Mouse (Mus musculus) embryonic facial prominence, embryonic 12.5 days (tissue): ENCODE data around the gene Morf4l1. TPM values are rescaled to one million over a fixed set of nuclear protein-coding genes. Genes with fewer than 3 reads are reported as not detected.
A peak's percentile ranks its signal among the peaks of the same experiment; 100 is the strongest.

Experiments
- ATAC-seq: fragments of 200-750 bp; cut with Nextera tagmentation; 2 replicates; pipeline ENCODE4 v1.8.0; 2017; ENCODE audit not compliant: insufficient number of reproducible peaks, insufficient read depth, low FRiP score, low TSS enrichment
- H3K27ac ChIP-seq: fragments of 300-500 bp; sonication (generic); 2 replicates; pipeline ENCODE4 v1.5.1; 2016; ENCODE audit warnings: mild to moderate bottlenecking
- H3K27me3 ChIP-seq: fragments of 300-500 bp; sonication (generic); 2 replicates; pipeline ENCODE4 v1.6.1; 2016; ENCODE audit warnings: mild to moderate bottlenecking, moderate library complexity
- H3K36me3 ChIP-seq: fragments of 300-500 bp; sonication (generic); 2 replicates; pipeline ENCODE4 v1.6.1; 2016; ENCODE audit warnings: mild to moderate bottlenecking
- H3K4me1 ChIP-seq: fragments of 300-500 bp; sonication (generic); 2 replicates; pipeline ENCODE4 v1.6.1; 2016
- H3K4me2 ChIP-seq: fragments of 300-500 bp; sonication (generic); replicated peaks from 2 replicates; pipeline ENCODE4 v1.6.1; 2016; ENCODE audit warnings: mild to moderate bottlenecking, moderate library complexity
- H3K4me3 ChIP-seq: fragments of 300-500 bp; sonication (generic); 2 replicates; pipeline ENCODE4 v1.5.1; 2016; ENCODE audit warnings: mild to moderate bottlenecking
- H3K9ac ChIP-seq: fragments of 300-500 bp; sonication (generic); 2 replicates; pipeline ENCODE4 v1.6.1; 2016; ENCODE audit warnings: mild to moderate bottlenecking, moderate library complexity
- H3K9me3 ChIP-seq: fragments of 300-500 bp; sonication (generic); 2 replicates; pipeline ENCODE4 v1.6.1; 2016; ENCODE audit warnings: mild to moderate bottlenecking, moderate library complexity
- WGBS: fragments of 180-500 bp; shearing (Covaris S2); methylation state at CpG from one replicate; pipeline ENCODE4 v1.1.7; 2016; 5-methylcytosine and 5-hydroxymethylcytosine counted together
- polyA plus RNA-seq: library from polyadenylated mRNA; unstranded; fragments of >200 nt; fragmentation: Nextera tagmentation; extraction: Ambion mirVana; gene quantifications from 2 replicates; pipeline ENCODE4 v1.2.1, GENCODE M21; 2016

Gene Morf4l1
- polyA plus RNA-seq, 1 experiment from 2014 or later: 527 TPM

DNA sequence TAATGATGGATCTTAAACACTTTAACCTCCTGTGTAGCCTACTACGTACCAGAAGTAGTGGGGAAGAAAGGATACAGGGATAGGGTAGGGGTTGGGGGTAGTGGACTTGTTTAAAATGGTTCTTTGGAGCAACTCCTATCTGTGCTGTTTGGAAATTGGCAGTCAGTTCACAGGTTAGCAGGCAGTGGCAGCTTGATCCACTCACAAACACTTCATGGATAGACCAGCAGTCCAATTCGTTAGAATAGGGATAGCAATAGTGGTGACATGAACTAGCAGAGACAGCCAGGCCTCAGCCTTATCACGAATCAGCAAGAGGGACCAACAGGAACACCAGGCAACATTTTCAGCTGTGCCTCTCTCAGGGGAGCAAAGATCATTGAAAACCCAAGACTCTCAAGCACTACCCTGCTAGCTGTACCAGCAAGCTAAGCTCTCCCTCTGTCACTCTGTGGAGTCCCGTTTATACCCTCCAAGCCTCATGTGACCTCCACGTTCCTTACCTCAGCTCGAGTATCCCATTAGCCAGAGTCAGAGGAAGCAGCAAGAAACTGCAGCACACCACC is 14.1 kb upstream of the Morf4l1 start:
- Histone ChIP-seq H3K36me3 (no peaks in the 10 kb centered on the region), H3K4me2 (no peak overlapping the region), H3K27ac (no peak overlapping the region), H3K4me1 (no peaks in the 10 kb centered on the region), H3K9ac (no peak overlapping the region), H3K4me3 (no peak overlapping the region), H3K9me3 (no peaks in the 10 kb centered on the region), H3K27me3 (no peaks in the 10 kb centered on the region)
- no peak for ATAC-seq
- WGBS: 80% methylated on average over 6 of the region's 6 CpGs

GRCm38 (mm10) chr9:90127146-90127545 is 12.6 kb upstream of the Morf4l1 start:
- 71% methylated on average over 6 of the region's 6 CpGs for WGBS
- Histone ChIP-seq H3K27me3 (no peaks in the 10 kb centered on the region), H3K4me3 (no peak overlapping the region), H3K27ac (no peak overlapping the region), H3K9ac (0 out of 2 replicates have a peak overlapping the region, but pooled peaks have one; percentile 10), H3K4me1 (no peaks in the 10 kb centered on the region), H3K9me3 (no peaks in the 10 kb centered on the region), H3K4me2 (peak overlapping the region; percentile 38), H3K36me3 (no peaks in the 10 kb centered on the region)
- no peak for ATAC-seq

- H3K4me3 ChIP-seq: peak overlapping the region; percentile 18
- H3K9ac ChIP-seq: 0 out of 2 replicates have a peak overlapping the region, but pooled peaks have one; percentile 10
- H3K9me3 ChIP-seq: no peaks in the 10 kb centered on the region
- peak overlapping the region; percentile 38 for H3K4me2 ChIP-seq
- WGBS: 2% methylated on average over 30 of the region's 30 CpGs
- no peak for ATAC-seq
- no peaks in the 10 kb centered on the region for H3K36me3 ChIP-seq
- H3K27me3 ChIP-seq: no peaks in the 10 kb centered on the region
- no peaks in the 10 kb centered on the region for H3K4me1 ChIP-seq
- no peak overlapping the region for H3K27ac ChIP-seq
Measured at GRCm38 (mm10) chr9:90126260-90127010, 11.9 kb upstream of the Morf4l1 start.

GRCm38 (mm10) chr9:90125416-90126099 is 11.0 kb upstream of the Morf4l1 start:
- no peak for ATAC-seq
- Histone ChIP-seq H3K36me3 (no peaks in the 10 kb centered on the region), H3K27me3 (no peaks in the 10 kb centered on the region), H3K4me1 (no peaks in the 10 kb centered on the region), H3K4me3 (peak overlapping the region; percentile 18), H3K9ac (no peak overlapping the region), H3K9me3 (no peaks in the 10 kb centered on the region), H3K4me2 (peak overlapping the region; percentile 38), H3K27ac (no peak overlapping the region)
- 23% methylated on average over 7 of the region's 7 CpGs for WGBS

DNA sequence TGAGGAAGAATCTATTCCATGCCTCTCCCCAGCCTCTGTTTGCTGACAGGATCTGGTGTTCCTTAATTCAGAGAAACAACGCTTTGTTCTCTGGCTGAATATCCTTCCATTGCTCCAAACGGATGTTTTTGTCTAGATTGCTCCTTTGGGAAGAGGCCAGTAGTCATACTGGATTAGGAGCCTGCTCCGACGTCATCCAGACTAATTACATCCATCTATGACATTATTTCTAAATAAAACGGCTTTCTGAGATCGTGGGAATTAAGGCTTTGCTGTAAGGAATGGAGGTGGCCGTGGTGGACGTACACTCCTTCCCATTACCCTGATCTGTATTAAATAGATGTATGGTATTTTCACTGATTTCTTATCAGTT is 10.3 kb upstream of the Morf4l1 start:
- H3K4me1 ChIP-seq: no peaks in the 10 kb centered on the region
- no peak overlapping the region for H3K27ac ChIP-seq
- H3K9ac ChIP-seq: no peak overlapping the region
- H3K27me3 ChIP-seq: no peaks in the 10 kb centered on the region
- H3K36me3 ChIP-seq: no peaks in the 10 kb centered on the region
- WGBS: 31% methylated on average over 8 of the region's 8 CpGs
- no peak for ATAC-seq
- H3K9me3 ChIP-seq: no peaks in the 10 kb centered on the region
- H3K4me2 ChIP-seq: no peak overlapping the region
- no peak overlapping the region for H3K4me3 ChIP-seq

DNA sequence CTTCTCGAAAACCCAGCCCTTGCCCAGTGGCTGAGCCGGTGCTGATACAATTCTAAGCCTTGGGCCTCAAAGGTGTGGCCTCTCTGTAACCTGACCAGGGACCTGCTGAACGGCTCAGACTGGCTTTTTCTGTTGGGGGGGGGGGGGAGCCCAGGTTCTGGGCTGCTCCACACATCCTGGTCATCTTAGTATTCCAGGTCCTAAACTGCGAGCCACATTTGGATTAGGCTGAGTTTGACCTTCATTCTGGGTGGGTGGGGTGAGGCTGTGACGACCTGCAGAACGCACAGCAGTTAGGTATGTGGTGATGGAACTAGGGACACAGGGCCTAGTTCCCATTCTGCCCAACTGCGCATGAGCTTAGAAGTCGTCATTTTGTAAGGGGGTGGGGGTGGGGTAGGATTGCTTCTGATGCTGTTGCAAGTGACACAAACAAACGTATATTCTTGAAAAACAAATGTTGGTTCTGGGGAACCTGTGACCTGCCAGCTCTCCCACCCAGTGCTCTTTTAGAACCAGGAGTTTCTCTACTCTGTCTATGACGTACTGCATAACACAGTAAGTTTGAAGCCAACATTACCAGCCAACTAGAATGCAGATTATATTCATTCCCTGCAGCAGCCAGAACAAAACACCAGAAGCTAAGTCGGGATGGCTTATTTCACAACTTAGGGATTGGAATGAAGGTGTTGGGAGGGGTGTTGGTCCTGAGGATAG is 9.7 kb upstream of the Morf4l1 start:
- H3K27me3 ChIP-seq: no peaks in the 10 kb centered on the region
- H3K36me3 ChIP-seq: no peaks in the 10 kb centered on the region
- H3K27ac ChIP-seq: no peak overlapping the region
- H3K4me1 ChIP-seq: no peaks in the 10 kb centered on the region
- H3K9ac ChIP-seq: no peak overlapping the region
- ATAC-seq: no peak
- no peaks in the 10 kb centered on the region for H3K9me3 ChIP-seq
- WGBS: 36% methylated on average over 11 of the region's 11 CpGs
- H3K4me2 ChIP-seq: no peak overlapping the region
- no peak overlapping the region for H3K4me3 ChIP-seq

DNA sequence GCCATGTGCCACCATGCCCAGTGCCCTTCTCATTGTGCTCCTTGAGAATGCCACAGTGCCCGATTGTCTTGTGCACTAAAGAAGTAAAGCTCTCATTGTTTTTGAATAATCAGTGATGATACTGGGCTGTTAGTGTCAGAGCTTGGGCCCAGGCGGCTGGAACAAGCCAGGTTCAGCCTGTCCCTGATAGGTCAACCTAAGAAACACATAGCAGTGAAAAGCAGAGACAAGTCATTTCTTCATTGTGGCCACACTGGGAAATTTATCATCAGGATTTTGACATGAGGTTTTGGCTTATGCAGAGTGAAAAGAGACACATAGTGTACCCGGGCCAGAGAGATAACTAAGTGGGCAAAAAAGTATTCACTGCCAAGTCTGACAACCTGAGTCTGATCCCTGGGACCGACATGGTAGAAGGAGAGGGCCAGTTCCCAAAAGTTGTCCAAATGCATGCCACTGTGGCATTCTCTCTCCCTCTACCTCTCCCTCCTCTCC is 7.7 kb upstream of the Morf4l1 start:
- Histone ChIP-seq H3K9ac (no peak overlapping the region), H3K27me3 (no peaks in the 10 kb centered on the region), H3K27ac (no peak overlapping the region), H3K9me3 (no peaks in the 10 kb centered on the region), H3K4me2 (no peak overlapping the region), H3K36me3 (no peaks in the 10 kb centered on the region), H3K4me1 (no peaks in the 10 kb centered on the region), H3K4me3 (no peak overlapping the region)
- ATAC-seq: no peak
- WGBS: 91% methylated on average over 4 of the region's 4 CpGs

DNA sequence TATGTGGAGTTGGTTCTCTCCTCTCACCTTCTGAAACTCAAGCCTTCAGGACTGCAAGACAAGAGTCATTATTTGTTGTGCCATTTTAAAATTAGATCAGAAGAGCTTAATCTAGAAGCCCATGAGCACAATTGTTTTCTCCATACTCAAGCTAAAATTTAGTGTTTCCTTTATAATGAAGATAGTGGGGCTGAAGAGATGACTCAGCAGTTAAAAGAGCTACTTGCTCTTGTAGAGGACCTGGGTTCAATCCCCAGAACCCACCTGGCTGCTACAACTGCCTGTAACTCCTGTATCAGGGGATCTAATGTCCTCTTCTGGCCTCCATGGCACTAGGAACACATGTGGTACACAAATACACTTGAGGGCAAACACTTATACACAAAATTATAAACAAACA is 2.7 kb upstream of the Morf4l1 start:
- ATAC-seq: no peak
- Histone ChIP-seq H3K9me3 (no peaks in the 10 kb centered on the region), H3K9ac (no peak overlapping the region), H3K27ac (no peak overlapping the region), H3K4me1 (peaks cover 8% of the 10 kb centered on the region; the same call in 1 of the 2 replicates), H3K4me3 (no peak overlapping the region), H3K36me3 (no peaks in the 10 kb centered on the region), H3K27me3 (no peaks in the 10 kb centered on the region), H3K4me2 (no peak overlapping the region)

GRCm38 (mm10) chr9:90115308-90115700 is 730 bp upstream of the Morf4l1 start:
- Histone ChIP-seq H3K4me1 (peaks cover 13% of the 10 kb centered on the region), H3K9ac (peak overlapping the region; percentile 41; the same call in 1 of the 2 replicates), H3K36me3 (no peaks in the 10 kb centered on the region), H3K4me3 (peak overlapping the region; percentile 90), H3K9me3 (no peaks in the 10 kb centered on the region), H3K4me2 (peak overlapping the region; percentile 61), H3K27ac (no peak overlapping the region), H3K27me3 (no peaks in the 10 kb centered on the region)
- no peak; the same call in 1 of the 2 replicates for ATAC-seq

GRCm38 (mm10) chr9:90113651-90114566 is 665 bp downstream of the Morf4l1 start:
- Histone ChIP-seq H3K27me3 (no peaks in the 10 kb centered on the region), H3K27ac (peak overlapping the region; percentile 98), H3K4me2 (peak overlapping the region; percentile 87), H3K4me3 (peak overlapping the region; percentile 90), H3K9me3 (no peaks in the 10 kb centered on the region), H3K9ac (peak overlapping the region; percentile 96), H3K4me1 (peaks cover 13% of the 10 kb centered on the region), H3K36me3 (no peaks in the 10 kb centered on the region)
- ATAC-seq: peak; percentile 70
- WGBS: under 1% methylated on average over 82 of the region's 82 CpGs

- 2% methylated on average over 13 of the region's 13 CpGs for WGBS
- Histone ChIP-seq H3K9me3 (no peaks in the 10 kb centered on the region), H3K9ac (peak overlapping the region; percentile 96), H3K27me3 (no peaks in the 10 kb centered on the region), H3K36me3 (peaks cover 6% of the 10 kb centered on the region), H3K4me3 (peak overlapping the region; percentile 90), H3K4me2 (peak overlapping the region; percentile 87), H3K4me1 (peaks cover 13% of the 10 kb centered on the region), H3K27ac (peak overlapping the region; percentile 98; the same call in 1 of the 2 replicates)
- no peak for ATAC-seq
Measured at GRCm38 (mm10) chr9:90113151-90113550, 1.4 kb downstream of the Morf4l1 start.
